Mouse (Mus musculus) splenic B cell, adult 2 months (primary cell): Measurements from ENCODE around the gene Plxna2.

Experiments
- DNase-seq: peaks from one replicate; pipeline ENCODE4 v3.0.0-alpha.2; 2011; ENCODE audit warnings: low read depth, low spot score
- H3K27me3 ChIP-seq: 2 replicates; pipeline ENCODE4 v1.6.1; 2012; ENCODE audit warnings: mild to moderate bottlenecking, low read length, moderate library complexity, mixed read lengths; ENCODE audit not compliant: control insufficient read depth, poor library complexity, insufficient read depth, severe bottlenecking
- H3K36me3 ChIP-seq: 2 replicates; pipeline ENCODE4 v1.6.1; 2012; ENCODE audit warnings: mild to moderate bottlenecking, low read length, moderate library complexity, mixed read lengths; ENCODE audit not compliant: control insufficient read depth, poor library complexity, insufficient read depth, severe bottlenecking

Gene Plxna2

DNA sequence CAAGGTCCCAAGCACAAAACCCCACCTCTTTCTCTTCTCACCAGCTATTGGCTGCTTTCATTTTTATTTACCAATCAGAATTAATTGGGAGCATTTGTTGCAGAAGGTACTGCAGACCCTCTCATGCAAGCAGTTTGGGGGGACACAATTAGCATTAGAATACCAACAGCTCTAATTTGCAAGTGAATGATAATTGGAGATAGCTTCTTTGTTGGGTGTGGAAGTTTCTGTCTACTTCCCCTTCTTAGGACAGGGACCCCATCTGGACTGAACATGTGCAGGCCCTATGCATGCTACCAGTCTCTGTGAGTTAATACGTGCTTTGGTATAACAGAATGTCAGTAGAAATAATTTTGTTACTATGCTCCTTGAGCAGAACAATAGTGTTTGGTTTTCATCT is 1.9 kb upstream of the Plxna2 start:
- Histone ChIP-seq H3K36me3 (no peaks in the 10 kb centered on the region), H3K27me3 (no peaks in the 10 kb centered on the region)
- DNase-seq: no peak

DNA sequence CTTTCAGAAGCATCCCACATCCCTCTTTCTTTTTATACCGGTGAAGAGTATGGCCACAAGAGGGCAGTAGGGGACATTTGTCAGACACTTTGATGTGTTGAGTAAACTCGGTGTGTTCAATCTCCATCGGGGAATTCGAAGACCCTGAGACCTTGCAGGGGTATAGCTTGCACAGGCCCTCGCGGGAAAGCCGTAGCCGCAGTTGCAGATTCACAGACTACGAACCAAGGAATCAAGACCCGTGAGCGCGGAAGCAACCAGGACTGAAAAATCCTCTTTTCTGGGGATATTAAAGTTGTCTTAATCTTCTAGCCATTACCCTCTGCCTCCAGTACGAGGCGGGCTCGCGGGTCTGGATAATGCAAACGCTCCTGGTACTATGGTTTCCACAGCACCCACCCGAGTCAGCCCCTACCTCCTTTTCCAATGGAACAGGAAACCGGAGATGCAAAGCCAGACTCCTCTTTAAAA is 858 bp downstream of the Plxna2 start:
- DNase-seq: peak; percentile 46
- no peaks in the 10 kb centered on the region for H3K27me3 ChIP-seq

DNA sequence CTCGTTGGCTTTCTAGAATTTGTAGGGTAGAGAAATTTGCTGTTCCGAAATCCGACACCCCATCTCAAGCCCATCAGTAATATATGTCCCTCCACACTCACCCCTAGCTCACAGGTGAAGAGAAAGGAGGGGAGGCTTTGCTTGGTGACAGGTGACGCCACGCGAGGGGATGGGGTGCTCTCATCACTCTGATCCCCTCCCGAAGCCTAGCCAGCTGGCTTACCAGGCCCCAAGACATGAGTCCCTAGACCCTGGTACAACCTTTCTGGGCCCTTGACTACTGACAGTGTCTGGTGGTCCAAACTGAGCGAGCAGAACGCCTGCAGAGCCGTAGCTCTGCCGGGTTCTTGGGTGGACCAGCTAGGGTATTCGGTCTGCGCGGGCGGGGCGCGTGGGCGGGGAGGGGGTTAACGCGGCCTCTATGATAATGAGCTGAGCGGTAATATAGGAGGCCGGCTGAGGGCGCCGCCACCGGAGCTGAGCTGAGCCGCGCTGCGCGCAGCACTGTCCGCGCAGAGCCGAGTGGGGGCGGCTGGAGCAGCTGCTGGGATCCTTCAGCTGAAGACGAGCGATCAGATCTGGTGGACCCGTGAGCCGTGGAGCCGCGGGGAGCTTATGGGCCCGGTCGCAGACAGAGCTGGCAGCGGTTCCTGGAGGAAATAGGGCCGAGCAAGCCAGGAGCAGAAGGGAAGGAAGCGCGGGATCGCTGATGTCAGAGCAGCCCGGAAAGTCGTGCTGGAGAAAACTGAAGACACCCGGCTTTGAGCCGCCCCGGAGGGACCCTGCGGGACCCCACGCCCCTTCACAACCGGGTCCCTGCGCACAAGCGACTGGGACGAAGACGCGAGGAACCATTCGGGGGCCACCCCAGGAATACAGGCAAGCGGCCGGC is 1.6 kb downstream of the Plxna2 start:
- H3K27me3 ChIP-seq: no peaks in the 10 kb centered on the region
- no peaks in the 10 kb centered on the region for H3K36me3 ChIP-seq
- DNase-seq: peak; percentile 15

More for the DNA sequence above, 858 bp downstream of the Plxna2 start:
- no peaks in the 10 kb centered on the region for H3K36me3 ChIP-seq

DNA sequence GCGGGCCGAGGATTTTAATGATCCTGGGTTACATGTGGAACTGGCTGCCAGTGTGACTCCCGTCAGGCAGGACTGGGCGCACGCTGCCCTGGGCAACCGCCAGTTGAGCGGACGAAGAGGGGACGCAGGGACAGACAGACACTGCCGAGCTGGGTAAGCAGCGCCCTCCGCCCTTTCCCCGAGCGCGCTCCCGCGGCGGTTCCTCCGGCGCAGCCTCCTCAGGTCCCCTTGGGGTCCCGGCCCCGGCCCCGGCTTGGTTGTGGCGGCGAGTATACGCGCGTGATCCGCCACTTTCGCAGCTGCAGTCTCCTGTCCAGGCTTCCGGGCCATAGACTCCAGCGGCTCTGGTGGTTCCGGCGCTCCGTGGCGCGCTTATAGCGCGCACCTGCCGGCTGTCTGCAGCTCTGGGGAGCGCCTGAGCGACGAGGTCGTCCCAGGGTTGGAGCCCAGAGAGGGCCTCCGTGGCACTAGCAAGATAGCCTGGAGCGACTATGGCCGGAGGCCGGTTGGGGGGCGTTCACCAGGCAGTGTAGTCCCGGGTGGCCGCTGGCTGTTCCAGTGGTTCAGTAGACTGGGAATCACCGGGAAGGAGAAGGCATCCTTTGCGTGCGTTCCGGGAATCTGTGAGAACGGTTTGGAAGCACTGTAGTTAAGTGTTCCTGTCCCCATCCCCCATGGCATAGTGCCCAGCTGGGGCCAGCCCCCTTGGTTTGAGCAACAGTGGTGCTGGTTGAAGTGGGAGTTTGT is 2.4 kb downstream of the Plxna2 start:
- Histone ChIP-seq H3K27me3 (no peaks in the 10 kb centered on the region), H3K36me3 (no peaks in the 10 kb centered on the region)
- DNase-seq: no peak

DNA sequence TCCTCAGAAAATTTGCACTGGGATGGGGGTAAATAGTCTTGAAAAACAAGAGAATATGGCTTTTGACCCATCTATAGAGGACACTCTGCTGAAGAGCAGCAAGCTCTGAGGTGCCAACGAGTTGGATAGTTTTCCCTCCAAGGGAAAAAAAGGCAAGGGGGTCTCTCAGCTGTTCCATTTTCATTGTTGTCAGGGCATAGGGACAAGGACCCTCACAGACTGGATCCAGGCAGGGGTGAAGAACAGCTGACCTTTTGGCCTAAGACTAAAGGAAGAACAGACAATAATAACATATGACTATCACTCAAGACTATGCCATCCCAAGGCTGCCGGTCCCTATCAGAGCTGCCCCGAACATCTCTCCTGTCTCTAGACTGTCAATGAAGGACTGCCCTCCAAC is 4.2 kb downstream of the Plxna2 start:
- no peaks in the 10 kb centered on the region for H3K36me3 ChIP-seq
- no peak for DNase-seq
- no peaks in the 10 kb centered on the region for H3K27me3 ChIP-seq

DNA sequence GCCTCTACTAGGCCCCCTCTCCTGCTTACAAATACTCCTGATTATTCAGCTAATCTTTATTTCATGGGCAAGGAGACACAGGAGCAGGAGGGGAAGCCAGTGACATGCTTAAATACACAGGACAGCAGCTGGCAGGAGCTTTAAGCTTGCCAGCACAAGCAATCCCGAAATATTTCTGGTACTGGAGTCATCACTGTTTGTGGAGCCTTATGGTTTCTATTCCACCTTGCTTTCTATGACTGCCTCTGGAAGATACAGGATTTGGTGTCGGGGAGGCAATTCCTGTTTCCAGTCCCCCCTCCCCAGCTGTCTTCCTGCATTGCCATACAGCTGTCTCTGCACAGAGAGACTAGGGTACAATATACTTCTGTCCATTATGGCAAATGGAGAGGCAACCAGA is 4.7 kb downstream of the Plxna2 start:
- DNase-seq: no peak
- Histone ChIP-seq H3K36me3 (no peaks in the 10 kb centered on the region), H3K27me3 (no peaks in the 10 kb centered on the region)

DNA sequence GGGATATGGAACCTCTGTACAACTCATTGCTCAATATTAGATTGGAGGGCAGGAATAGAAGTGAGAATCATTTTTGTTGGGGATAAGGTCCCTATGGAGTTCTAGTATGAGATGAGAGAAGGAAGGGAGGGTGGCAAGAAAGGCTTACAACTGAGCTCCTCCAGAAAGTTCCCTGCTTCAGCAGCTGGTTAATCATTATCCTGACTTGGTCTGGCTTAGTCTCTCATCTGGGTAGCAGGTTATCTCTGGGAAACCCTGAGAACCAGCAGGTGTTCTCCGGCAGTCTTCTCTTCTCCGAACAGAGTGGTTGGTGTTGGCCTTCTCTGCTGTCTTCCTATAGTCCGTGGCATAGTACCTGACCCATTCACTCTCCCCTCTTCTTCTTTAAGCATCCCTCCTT is 5.6 kb downstream of the Plxna2 start:
- no peaks in the 10 kb centered on the region for H3K27me3 ChIP-seq
- no peaks in the 10 kb centered on the region for H3K36me3 ChIP-seq
- no peak for DNase-seq

DNA sequence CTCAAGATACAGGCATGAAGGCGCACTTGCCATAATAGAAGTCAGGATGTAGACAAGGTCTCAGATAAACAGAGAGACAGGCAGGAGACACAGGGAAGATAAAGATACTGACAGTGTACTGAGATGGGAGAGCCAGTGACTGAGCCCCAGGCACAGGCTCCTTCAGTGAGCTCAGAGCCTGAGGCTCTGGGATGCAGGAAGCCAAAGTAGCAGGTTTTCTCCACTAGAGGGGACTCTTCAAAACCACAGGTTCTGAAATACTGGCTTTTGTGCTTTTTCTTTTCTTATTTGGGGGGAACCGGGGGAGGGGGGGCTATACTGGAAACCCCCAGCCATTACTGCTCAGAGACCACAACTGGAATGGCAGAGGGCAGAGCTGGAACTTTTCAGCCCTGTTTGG is 6.4 kb downstream of the Plxna2 start:
- Histone ChIP-seq H3K27me3 (no peaks in the 10 kb centered on the region), H3K36me3 (no peaks in the 10 kb centered on the region)
- no peak for DNase-seq

DNA sequence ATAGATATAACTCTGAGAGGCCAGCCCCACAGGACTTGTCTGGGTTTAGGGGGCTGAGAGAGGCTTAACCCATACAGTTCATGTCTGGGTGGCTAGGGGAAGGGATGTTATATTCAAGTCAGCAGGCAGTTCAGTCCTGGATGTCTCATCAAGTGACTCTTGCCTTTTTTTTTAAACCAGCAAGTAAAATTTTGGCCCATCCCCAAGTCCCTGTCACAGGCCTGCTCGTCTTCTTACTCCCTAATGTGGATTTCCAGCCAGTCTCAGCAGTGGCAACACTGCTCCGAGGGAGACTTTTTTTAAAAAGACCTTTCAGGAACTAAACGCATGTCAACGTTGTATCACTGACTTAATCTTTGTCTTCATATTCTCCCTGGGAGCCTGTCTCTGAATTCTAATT is 7.0 kb downstream of the Plxna2 start:
- Histone ChIP-seq H3K36me3 (no peaks in the 10 kb centered on the region), H3K27me3 (no peaks in the 10 kb centered on the region)
- DNase-seq: no peak

DNA sequence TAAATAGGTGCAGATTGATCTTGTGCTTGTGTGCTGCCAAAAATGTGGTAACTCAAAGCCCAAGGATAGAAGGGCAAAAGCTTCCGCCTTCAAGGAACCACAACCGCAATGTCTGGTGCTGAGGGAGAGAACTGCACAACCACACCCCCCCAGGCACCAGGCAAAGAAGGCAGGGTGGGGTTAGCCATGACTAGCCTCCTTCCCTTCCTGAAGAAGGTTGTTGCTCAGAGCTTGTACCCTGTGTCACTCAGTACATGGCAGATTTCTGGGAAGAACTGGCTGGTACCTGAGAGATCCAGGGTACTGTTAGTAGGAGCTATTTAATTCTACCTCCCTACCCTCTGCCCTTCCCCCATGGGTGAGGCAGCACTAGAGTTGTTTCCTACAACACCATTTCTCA is 8.1 kb downstream of the Plxna2 start:
- Histone ChIP-seq H3K36me3 (no peaks in the 10 kb centered on the region), H3K27me3 (no peaks in the 10 kb centered on the region)
- DNase-seq: no peak

DNA sequence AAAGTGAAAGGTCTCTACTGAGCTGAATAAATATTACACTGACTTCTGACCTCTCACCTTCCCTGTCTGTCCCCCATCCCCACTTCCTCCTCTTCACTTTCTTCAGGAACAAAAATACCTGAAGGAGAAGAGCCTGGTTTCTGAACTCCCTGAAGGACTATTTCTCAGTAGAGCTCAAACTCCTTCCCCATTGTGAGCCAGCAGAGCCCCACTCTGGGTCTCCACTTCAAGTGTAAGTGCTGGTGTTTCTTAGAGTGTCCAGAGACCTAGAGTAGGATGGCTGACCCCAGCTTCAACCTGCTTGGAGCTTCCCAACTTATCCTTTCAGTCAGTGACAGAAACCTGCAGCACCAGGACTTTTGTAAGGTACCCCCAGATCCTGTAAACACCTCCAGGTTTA is 9.3 kb downstream of the Plxna2 start:
- Histone ChIP-seq H3K36me3 (no peaks in the 10 kb centered on the region), H3K27me3 (no peaks in the 10 kb centered on the region)
- DNase-seq: no peak

DNA sequence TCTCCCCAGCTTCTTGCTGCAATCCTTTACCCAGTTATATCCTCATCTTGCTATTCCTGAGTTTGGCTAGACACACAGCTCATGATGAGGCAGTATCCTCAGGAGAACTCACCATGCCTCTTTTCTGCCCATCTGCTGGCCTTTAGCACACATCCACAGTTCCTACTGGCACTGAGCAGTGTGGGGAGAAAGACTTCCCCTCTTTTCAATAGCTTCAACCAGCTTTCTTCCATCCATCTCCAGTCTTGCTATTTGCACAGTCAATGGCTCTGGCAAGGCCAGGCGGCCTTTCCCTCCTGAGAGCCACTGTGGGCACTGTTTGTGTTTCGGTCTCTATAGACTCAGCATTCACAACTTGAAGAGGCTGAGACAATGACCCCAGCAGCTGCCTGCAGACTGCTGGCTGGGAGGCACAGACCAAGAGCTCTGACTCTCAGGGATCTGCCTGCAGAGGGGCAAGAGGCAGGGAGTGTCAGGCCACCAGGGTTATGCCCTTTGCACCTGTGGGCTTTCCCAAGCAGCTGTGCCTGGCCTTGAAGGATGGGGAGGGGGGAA is 11.2 kb downstream of the Plxna2 start:
- Histone ChIP-seq H3K36me3 (no peaks in the 10 kb centered on the region), H3K27me3 (no peaks in the 10 kb centered on the region)
- DNase-seq: no peak

DNA sequence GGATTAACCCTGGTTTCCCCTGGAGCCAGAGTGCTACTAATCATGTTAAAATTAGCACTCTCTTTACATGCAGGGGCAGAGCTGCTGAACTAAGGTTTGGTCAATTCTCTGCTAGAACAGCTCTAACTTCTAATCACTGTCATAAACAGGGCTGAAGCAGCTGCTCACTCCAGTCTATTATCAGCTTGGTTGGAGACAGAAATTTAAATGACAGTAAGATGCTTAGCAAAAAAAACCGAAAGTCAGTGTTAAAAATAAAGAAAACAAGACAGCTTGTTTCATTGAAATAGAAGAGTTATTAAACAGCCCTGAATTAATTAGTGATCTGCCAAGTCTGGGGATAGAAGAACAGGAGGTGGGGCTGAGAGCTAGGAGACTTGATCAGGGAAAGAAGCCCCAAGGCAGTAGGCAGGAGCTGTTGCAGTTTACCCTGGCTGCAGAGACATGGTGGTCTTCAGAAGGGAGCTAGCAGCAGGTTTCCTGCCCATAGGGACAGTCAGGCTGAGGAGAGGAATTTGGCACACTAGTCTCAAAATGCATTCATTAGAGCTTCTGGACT is 12.6 kb downstream of the Plxna2 start:
- Histone ChIP-seq H3K27me3 (no peaks in the 10 kb centered on the region), H3K36me3 (no peaks in the 10 kb centered on the region)
- DNase-seq: no peak

DNA sequence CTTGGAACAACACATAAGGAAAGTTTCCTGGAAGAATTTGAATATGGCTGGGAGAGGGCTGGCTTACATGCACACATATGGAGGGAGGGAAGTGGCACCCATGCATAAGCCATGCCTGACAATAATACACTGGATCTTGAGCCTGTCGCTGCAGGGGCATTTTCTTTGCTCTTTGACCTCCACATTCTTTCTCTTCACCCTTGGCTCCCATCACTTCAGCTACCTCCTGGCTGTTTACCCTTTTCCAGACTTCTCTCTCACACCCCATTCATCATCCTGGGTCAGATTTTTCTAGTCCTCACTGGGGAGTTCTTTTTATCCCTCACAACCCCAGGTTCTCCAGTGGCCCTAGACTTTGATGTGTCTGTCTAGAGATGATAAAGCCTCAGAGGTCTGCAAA is 13.6 kb downstream of the Plxna2 start:
- Histone ChIP-seq H3K36me3 (no peaks in the 10 kb centered on the region), H3K27me3 (no peaks in the 10 kb centered on the region)
- no peak for DNase-seq

DNA sequence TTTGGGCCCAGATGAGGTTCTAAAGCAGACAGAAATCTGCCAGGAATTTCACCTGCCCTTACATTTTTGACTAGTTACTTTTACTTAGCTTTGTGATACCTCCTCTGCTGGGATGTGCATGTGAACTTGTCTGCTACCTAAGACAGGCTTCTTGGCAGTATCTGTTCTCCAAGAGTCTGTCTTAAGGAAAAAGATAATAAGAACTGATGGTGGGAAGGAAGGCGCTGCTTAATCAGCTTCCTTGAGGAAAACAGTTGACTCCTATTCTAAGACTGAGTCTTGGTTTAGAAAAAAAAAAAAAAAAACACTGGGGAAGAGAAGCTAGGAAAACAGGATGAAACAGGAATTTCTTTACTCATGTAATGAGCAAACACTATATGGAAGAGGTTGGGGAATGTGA is 14.0 kb downstream of the Plxna2 start:
- DNase-seq: no peak
- no peaks in the 10 kb centered on the region for H3K36me3 ChIP-seq
- H3K27me3 ChIP-seq: no peaks in the 10 kb centered on the region
